Mouse (Mus musculus) CH12.LX (cell line): Measurements from ENCODE around the gene Ano10. TPM values are rescaled to one million over a fixed set of nuclear protein-coding genes. Genes with fewer than 3 reads are reported as not detected.

ENCODE experiments used
- DNase-seq: peaks from one replicate; pipeline ENCODE4 v3.0.0-alpha.2; 2013; ENCODE audit errors: extremely low read depth
- H3K27ac ChIP-seq: 2 replicates; pipeline ENCODE4 v1.5.1; 2012; ENCODE audit warnings: low read depth, mild to moderate bottlenecking, control low read depth, moderate library complexity; ENCODE audit not compliant: insufficient read depth
- H3K27me3 ChIP-seq: replicated peaks from 2 replicates; pipeline ENCODE3; 2012; ENCODE audit warnings: inconsistent platforms
- H3K36me3 ChIP-seq, 2 experiments: replicated peaks in 1 of 2; 2 replicates each; pipeline versions ENCODE3 to v1.6.1; 2012; ENCODE audit warnings: inconsistent platforms in 1 of 2, low read length in 1 of 2, mild to moderate bottlenecking in 1 of 2, mixed read lengths in 1 of 2, moderate library complexity in 1 of 2; ENCODE audit not compliant: control insufficient read depth in 1 of 2, insufficient read depth in 1 of 2
- H3K4me1 ChIP-seq, 2 experiments: 2 replicates each; pipeline ENCODE4 v1.6.1; 2012; ENCODE audit warnings: inconsistent platforms in 1 of 2, moderate library complexity in 1 of 2; ENCODE audit not compliant: insufficient read depth in 2 of 2, control insufficient read depth in 1 of 2
- H3K4me2 ChIP-seq: 2 replicates; pipeline ENCODE4 v1.6.1; 2012; ENCODE audit warnings: low read depth, mild to moderate bottlenecking, control low read depth; ENCODE audit not compliant: poor library complexity, insufficient read depth, severe bottlenecking
- H3K4me3 ChIP-seq, 3 experiments: fragments of 150-350 bp in 1 of 3; sonication (generic) in 1 of 3; replicated peaks in 1 of 3; 2 replicates each; pipeline versions ENCODE3 to v1.5.1; 2011 to 2012; ENCODE audit warnings: low read depth in 2 of 3, low read length in 2 of 3, mild to moderate bottlenecking in 2 of 3, moderate library complexity in 2 of 3, control low read depth in 1 of 3, improper control_type of control experiment in 1 of 3, inconsistent platforms in 1 of 3, mixed read lengths in 1 of 3; ENCODE audit not compliant: poor library complexity in 1 of 3
- H3K79me2 ChIP-seq: replicated peaks from 2 replicates; pipeline ENCODE4 v1.6.1; 2012; ENCODE audit warnings: mild to moderate bottlenecking, moderate library complexity; ENCODE audit not compliant: control insufficient read depth, poor library complexity, insufficient read depth, severe bottlenecking; ENCODE audit errors: extremely low read depth
- H3K9ac ChIP-seq: 2 replicates; pipeline ENCODE4 v1.6.1; 2012; ENCODE audit warnings: low read depth, mild to moderate bottlenecking, control low read depth, moderate library complexity; ENCODE audit not compliant: insufficient read depth
- H3K9me3 ChIP-seq: replicated peaks from 2 replicates; pipeline ENCODE3; 2012; ENCODE audit warnings: low read length, inconsistent platforms, mixed read lengths
- BHLHE40 ChIP-seq: IDR thresholded peaks from 2 replicates; pipeline ENCODE4 v1.6.1; 2011; ENCODE audit warnings: mild to moderate bottlenecking, low read depth, low read length, improper control_type of control experiment
- CHD1 ChIP-seq: IDR thresholded peaks from 2 replicates; pipeline ENCODE4 v1.6.1; 2012; ENCODE audit warnings: low read depth, low read length, improper control_type of control experiment, inconsistent platforms
- CTCF ChIP-seq, 2 experiments: IDR thresholded peaks in 1 of 2; conservative IDR thresholded peaks in 1 of 2; 2 replicates each; pipeline ENCODE4 v1.5.1; 2011 to 2012; ENCODE audit warnings: low read depth in 2 of 2, low read length in 2 of 2, improper control_type of control experiment in 1 of 2, inconsistent platforms in 1 of 2, mild to moderate bottlenecking in 1 of 2, moderate library complexity in 1 of 2
- E2F4 ChIP-seq: IDR thresholded peaks from 2 replicates; pipeline ENCODE4 v1.6.1; 2011; ENCODE audit warnings: low read depth, low read length, improper control_type of control experiment; ENCODE audit not compliant: insufficient replicate concordance
- ELF1 ChIP-seq: IDR thresholded peaks from 2 replicates; pipeline ENCODE4 v1.6.1; 2014; ENCODE audit warnings: low read depth, mild to moderate bottlenecking, inconsistent platforms, low read length, improper control_type of control experiment
- GABPA ChIP-seq: IDR thresholded peaks from 2 replicates; pipeline ENCODE4 v1.6.1; 2012; ENCODE audit warnings: low read depth, low read length, improper control_type of control experiment, inconsistent platforms; ENCODE audit not compliant: insufficient replicate concordance
- HCFC1 ChIP-seq: IDR thresholded peaks from 2 replicates; pipeline ENCODE4 v1.6.1; 2012; ENCODE audit warnings: low read depth, mild to moderate bottlenecking, inconsistent platforms, low read length, improper control_type of control experiment
- JUN ChIP-seq: IDR thresholded peaks from 2 replicates; pipeline ENCODE4 v1.6.1; 2011; ENCODE audit warnings: low read depth, mild to moderate bottlenecking, low read length, improper control_type of control experiment, moderate library complexity; ENCODE audit not compliant: insufficient read depth
- KAT2A ChIP-seq: IDR thresholded peaks from 2 replicates; pipeline ENCODE4 v1.6.1; 2012; ENCODE audit warnings: low read length, improper control_type of control experiment, inconsistent platforms; ENCODE audit not compliant: insufficient replicate concordance
- MAFK ChIP-seq: IDR thresholded peaks from 2 replicates; pipeline ENCODE4 v1.6.1; 2011; ENCODE audit warnings: low read length, improper control_type of control experiment; ENCODE audit not compliant: insufficient replicate concordance
- MEF2A ChIP-seq: IDR thresholded peaks from 2 replicates; pipeline ENCODE4 v1.6.1; 2014; ENCODE audit warnings: low read depth, mild to moderate bottlenecking, inconsistent platforms, low read length, improper control_type of control experiment, borderline replicate concordance
- MXI1 ChIP-seq: IDR thresholded peaks from 2 replicates; pipeline ENCODE4 v1.6.1; 2011; ENCODE audit warnings: mild to moderate bottlenecking, low read depth, low read length, improper control_type of control experiment
- MYC ChIP-seq: IDR thresholded peaks from 2 replicates; pipeline ENCODE4 v1.6.1; 2011; ENCODE audit warnings: low read depth, mild to moderate bottlenecking, improper control_type of control experiment, low read length
- NELFE ChIP-seq: IDR thresholded peaks from 2 replicates; pipeline ENCODE4 v1.6.1; 2011; ENCODE audit warnings: low read depth, low read length, improper control_type of control experiment
- POLR2AphosphoS2 ChIP-seq: IDR thresholded peaks from 2 replicates; pipeline ENCODE4 v1.6.1; 2011; ENCODE audit warnings: low read depth, low read length, improper control_type of control experiment
- RCOR1 ChIP-seq: conservative IDR thresholded peaks from 2 replicates; pipeline ENCODE4 v1.6.1; 2012; ENCODE audit warnings: low read depth, mild to moderate bottlenecking, inconsistent platforms, low read length, improper control_type of control experiment
- SIN3A ChIP-seq: IDR thresholded peaks from 2 replicates; pipeline ENCODE4 v1.6.1; 2012; ENCODE audit warnings: low read length, improper control_type of control experiment, inconsistent platforms
- SMC3 ChIP-seq: IDR thresholded peaks from 2 replicates; pipeline ENCODE4 v1.6.1; 2011; ENCODE audit warnings: low read depth, low read length, improper control_type of control experiment
- UBTF ChIP-seq: IDR thresholded peaks from 2 replicates; pipeline ENCODE4 v1.6.1; 2012; ENCODE audit warnings: low read depth, mild to moderate bottlenecking, inconsistent platforms, low read length, improper control_type of control experiment, moderate library complexity
- USF1 ChIP-seq: IDR thresholded peaks from 2 replicates; pipeline ENCODE4 v1.6.1; 2014; ENCODE audit warnings: low read depth, mild to moderate bottlenecking, inconsistent platforms, low read length, improper control_type of control experiment
- USF2 ChIP-seq: conservative IDR thresholded peaks from 2 replicates; pipeline ENCODE4 v1.6.1; 2011; ENCODE audit warnings: low read depth, low read length, improper control_type of control experiment
- ZC3H11A ChIP-seq: IDR thresholded peaks from 2 replicates; pipeline ENCODE4 v1.6.1; 2012; ENCODE audit warnings: low read depth, mild to moderate bottlenecking, inconsistent platforms, low read length, improper control_type of control experiment
- dilution Hi-C: fragments of 300-500 bp; cut with MboI; formaldehyde crosslinking; loops from 2 replicates; pipeline ENCODE4 v1.14.3; 2020; ENCODE audit warnings: low sequenced_read_pairs; ENCODE audit not compliant: extremely low pct_unique_long_range_greater_than_20kb, extremely low pct_ligation_motif_present
- in situ Hi-C: fragments of 300-500 bp; cut with MboI; formaldehyde crosslinking; loops from 3 replicates; pipeline ENCODE4 v1.14.3; 2019; ENCODE audit warnings: low sequenced_read_pairs, low pct_ligation_motif_present, low pct_unique_long_range_greater_than_20kb, mixed read lengths
- polyA plus RNA-seq: library from polyadenylated mRNA; unstranded; fragments of >175 nt; gene quantifications from 2 replicates; pipeline ENCODE4 v1.2.1, GENCODE M21; 2012; ENCODE audit warnings: low read depth; ENCODE audit not compliant: insufficient read length
- total RNA-seq, 2 experiments: library from RNA; depleted of rRNA; stranded (reverse); fragments of 300-350 nt in 1 of 2; fragments of >200 nt in 1 of 2; gene quantifications; 2 replicates each; pipeline ENCODE4 v1.2.3; 2012 to 2014

Gene Ano10
- total and polyA plus RNA-seq, 3 experiments: 9.5 to 23.9 (median 12.2) TPM

DNA sequence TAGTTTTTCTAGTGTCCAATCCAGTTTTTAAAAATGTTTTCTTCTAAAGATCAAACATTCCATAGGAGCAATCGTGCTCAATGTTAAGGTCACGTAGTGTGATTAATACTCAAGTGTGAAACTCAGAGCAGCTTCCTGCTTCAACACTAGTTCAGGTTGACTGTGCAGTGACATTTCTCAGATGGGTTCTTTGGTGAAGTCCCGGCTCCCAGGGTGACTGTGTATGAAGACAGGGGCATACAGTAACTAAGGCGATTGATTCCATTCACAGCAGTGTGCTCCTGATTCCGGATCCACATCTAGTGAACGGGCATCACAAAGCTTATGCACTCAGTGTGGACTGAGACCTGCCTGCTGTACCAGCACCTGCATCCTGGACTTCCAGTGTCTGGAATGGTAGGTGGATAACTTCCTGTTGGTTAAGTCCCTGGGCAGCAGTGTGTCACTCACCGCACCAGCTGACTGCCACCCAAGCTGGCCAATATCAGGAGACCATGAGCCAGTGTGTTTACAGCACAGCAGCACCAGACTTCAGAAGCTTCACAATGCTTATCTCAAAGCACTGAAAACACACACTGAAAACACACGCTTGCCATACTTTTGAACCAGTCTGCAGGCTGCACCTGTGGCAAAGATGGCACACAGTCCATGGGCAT, 60.8 kb downstream of the Ano10 start:
- Histone ChIP-seq H3K9me3 (no peaks in the 10 kb centered on the region), H3K79me2 (no peaks in the 10 kb centered on the region), H3K4me1 (peaks cover 0 to 20% of the 10 kb centered on the region in 2 experiments; a peak in 2 of 4 replicates), H3K4me2 (no peak overlapping the region), H3K27ac (no peak overlapping the region), H3K27me3 (no peaks in the 10 kb centered on the region), H3K4me3 (no peak overlapping the region), H3K9ac (no peak overlapping the region), H3K36me3 (peaks cover 4 to 18% of the 10 kb centered on the region in 2 experiments)
- TF ChIP-seq MAFK (no peak), MXI1 (no peak), USF1 (no peak), MYC (no peak), E2F4 (no peak), UBTF (no peak), BHLHE40 (no peak), SMC3 (no peak), ZC3H11A (no peak)
- no peak for DNase-seq
- dilution Hi-C loops (no loop called here), in situ Hi-C loops (no loop called here)

DNA sequence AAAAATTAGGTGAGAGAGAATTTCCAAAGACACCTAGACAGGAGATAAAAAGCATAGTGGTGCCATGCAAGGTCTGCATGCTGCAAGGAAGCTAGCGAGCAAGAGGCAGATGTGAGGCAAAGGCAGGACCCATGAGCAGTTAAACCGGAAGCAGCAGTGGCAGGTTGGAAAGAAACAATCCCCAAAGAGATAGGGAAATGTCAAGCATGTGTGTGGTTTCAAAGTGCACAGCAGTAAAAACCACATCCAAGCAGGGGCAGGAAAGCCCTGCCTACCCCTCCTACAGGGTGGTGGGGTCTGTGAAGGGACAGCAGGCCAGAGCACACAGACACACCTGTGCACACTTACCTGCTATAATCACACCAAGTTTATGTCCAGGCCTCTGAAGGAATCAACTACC, 61.3 kb downstream of the Ano10 start:
- H3K79me2 ChIP-seq: no peaks in the 10 kb centered on the region
- H3K27me3 ChIP-seq: no peaks in the 10 kb centered on the region
- DNase-seq: no peak
- H3K9me3 ChIP-seq: no peaks in the 10 kb centered on the region
- H3K4me2 ChIP-seq: no peak overlapping the region
- H3K4me1 ChIP-seq: peaks cover 0 to 20% of the 10 kb centered on the region in 2 experiments; a peak in 2 of 4 replicates
- dilution Hi-C loops (no loop called here), in situ Hi-C loops (no loop called here)
- H3K27ac ChIP-seq: no peak overlapping the region
- H3K4me3 ChIP-seq: no peak overlapping the region
- H3K36me3 ChIP-seq: peaks cover 4 to 18% of the 10 kb centered on the region in 2 experiments
- no peak overlapping the region for H3K9ac ChIP-seq
- no peak for TF ChIP-seq MEF2A
- no peak for TF ChIP-seq POLR2AphosphoS2
- TF ChIP-seq ELF1: no peak
- no peak for TF ChIP-seq CTCF (conservative IDR thresholded peaks at IDR 0.05 in 1 of 2, IDR thresholded peaks at IDR 0.05 in 1 of 2; ENCODE audit: low read depth in 2 of 2, low read length in 2 of 2)
- no peak for TF ChIP-seq BHLHE40
- TF ChIP-seq RCOR1: no peak
- no peak for TF ChIP-seq NELFE
- no peak for TF ChIP-seq GABPA
- no peak for TF ChIP-seq UBTF
- TF ChIP-seq KAT2A: no peak
- no peak for TF ChIP-seq HCFC1
- no peak for TF ChIP-seq CHD1
- no peak for TF ChIP-seq JUN
- TF ChIP-seq SIN3A: no peak
- no peak for TF ChIP-seq USF2
